Mouse (Mus musculus) hindbrain, embryonic 16.5 days (tissue): ENCODE results near the gene Pcsk5. TPM values are rescaled to one million over a fixed set of nuclear protein-coding genes. Genes with fewer than 3 reads are reported as not detected.

Source experiments
- ATAC-seq: fragments of 200-750 bp; cut with Nextera tagmentation; 2 replicates; pipeline ENCODE4 v1.8.0; 2017; ENCODE audit warnings: moderate TSS enrichment, moderate library complexity
- H3K27ac ChIP-seq: fragments of 300-500 bp; sonication (generic); 2 replicates; pipeline ENCODE4 v1.5.1; 2014; ENCODE audit warnings: low read depth, mild to moderate bottlenecking, control low read depth, low read length, moderate library complexity
- H3K27me3 ChIP-seq: fragments of 300-500 bp; sonication (generic); replicated peaks from 2 replicates; pipeline ENCODE4 v1.6.1; 2014; ENCODE audit warnings: low read length; ENCODE audit not compliant: control insufficient read depth, insufficient read depth
- H3K36me3 ChIP-seq: fragments of 300-500 bp; sonication (generic); 2 replicates; pipeline ENCODE4 v1.6.1; 2014; ENCODE audit warnings: mild to moderate bottlenecking, low read length, moderate library complexity, mixed read lengths; ENCODE audit not compliant: control insufficient read depth, insufficient read depth
- H3K4me1 ChIP-seq: fragments of 300-500 bp; sonication (generic); 2 replicates; pipeline ENCODE4 v1.6.1; 2014; ENCODE audit warnings: low read depth, low read length; ENCODE audit not compliant: control insufficient read depth, insufficient read depth
- H3K4me2 ChIP-seq: fragments of 300-500 bp; sonication (generic); 2 replicates; pipeline ENCODE4 v1.6.1; 2014; ENCODE audit warnings: mild to moderate bottlenecking, low read length, control low read depth, moderate library complexity
- H3K4me3 ChIP-seq: fragments of 300-500 bp; sonication (generic); 2 replicates; pipeline ENCODE4 v1.5.1; 2014; ENCODE audit warnings: mild to moderate bottlenecking, low read length, control low read depth, moderate library complexity
- H3K9ac ChIP-seq: fragments of 300-500 bp; sonication (generic); 2 replicates; pipeline ENCODE4 v1.6.1; 2014; ENCODE audit warnings: low read depth, mild to moderate bottlenecking, control low read depth, low read length, moderate library complexity
- H3K9me3 ChIP-seq: fragments of 300-500 bp; sonication (generic); 2 replicates; pipeline ENCODE4 v1.6.1; 2014; ENCODE audit warnings: mild to moderate bottlenecking, low read length, moderate library complexity; ENCODE audit not compliant: control insufficient read depth
- WGBS: fragments of 180-500 bp; shearing (Covaris S2); extraction: QIAGEN DNeasy Blood & Tissue Kit; methylation state at CpG from one replicate; pipeline ENCODE4 v1.1.7; 2014; 5-methylcytosine and 5-hydroxymethylcytosine counted together
- polyA plus RNA-seq: library from polyadenylated mRNA; unstranded; fragments of >200 nt; fragmentation: Nextera tagmentation; extraction: Ambion mirVana; gene quantifications from 2 replicates; pipeline ENCODE4 v1.2.1, GENCODE M21; 2015

Gene Pcsk5
- polyA plus RNA-seq, 1 experiment from 2014 or later, result 11.7 TPM

GRCm38 (mm10) chr19:17788617-17789317 lies 48.7 kb downstream of the Pcsk5 start:
- Histone ChIP-seq H3K9me3 (no peaks in the 10 kb centered on the region), H3K27me3 (no peaks in the 10 kb centered on the region), H3K9ac (no peak overlapping the region), H3K27ac (no peak overlapping the region), H3K4me3 (no peak overlapping the region), H3K4me1 (no peaks in the 10 kb centered on the region), H3K36me3 (no peaks in the 10 kb centered on the region; the same call in 1 of the 2 replicates), H3K4me2 (no peak overlapping the region)
- 93% methylated on average over 10 of the region's 10 CpGs for WGBS
- ATAC-seq, result no peak

GRCm38 (mm10) chr19:17786744-17787143 lies 50.7 kb downstream of the Pcsk5 start:
- no peak overlapping the region for H3K4me2 ChIP-seq
- no peak overlapping the region for H3K9ac ChIP-seq
- no peaks in the 10 kb centered on the region for H3K36me3 ChIP-seq
- H3K27ac ChIP-seq, result no peak overlapping the region
- no peaks in the 10 kb centered on the region for H3K27me3 ChIP-seq
- H3K9me3 ChIP-seq, result no peaks in the 10 kb centered on the region
- H3K4me3 ChIP-seq, result no peak overlapping the region
- ATAC-seq, result no peak
- no peaks in the 10 kb centered on the region for H3K4me1 ChIP-seq
- 84% methylated on average over 3 of the region's 3 CpGs for WGBS

GRCm38 (mm10) chr19:17784401-17785192 lies 52.8 kb downstream of the Pcsk5 start:
- 88% methylated on average over 2 of the region's 2 CpGs for WGBS
- H3K27ac ChIP-seq, result no peak overlapping the region
- no peak overlapping the region for H3K9ac ChIP-seq
- no peak overlapping the region for H3K4me2 ChIP-seq
- no peaks in the 10 kb centered on the region for H3K4me1 ChIP-seq
- H3K27me3 ChIP-seq, result no peaks in the 10 kb centered on the region
- ATAC-seq, result no peak
- no peaks in the 10 kb centered on the region for H3K36me3 ChIP-seq
- H3K4me3 ChIP-seq, result no peak overlapping the region
- no peaks in the 10 kb centered on the region for H3K9me3 ChIP-seq

- no peaks in the 10 kb centered on the region for H3K36me3 ChIP-seq
- 80% methylated on average over 2 of the region's 2 CpGs for WGBS
- H3K27me3 ChIP-seq, result no peaks in the 10 kb centered on the region
- no peak overlapping the region for H3K27ac ChIP-seq
- H3K4me2 ChIP-seq, result no peak overlapping the region
- no peaks in the 10 kb centered on the region for H3K4me1 ChIP-seq
- H3K9me3 ChIP-seq, result no peaks in the 10 kb centered on the region
- ATAC-seq, result no peak
- H3K9ac ChIP-seq, result no peak overlapping the region
- H3K4me3 ChIP-seq, result no peak overlapping the region
Measured at GRCm38 (mm10) chr19:17783231-17783630, 54.2 kb downstream of the Pcsk5 start.

GRCm38 (mm10) chr19:17781323-17781722 lies 56.1 kb downstream of the Pcsk5 start:
- Histone ChIP-seq H3K27me3 (no peaks in the 10 kb centered on the region), H3K9ac (no peak overlapping the region), H3K27ac (no peak overlapping the region), H3K36me3 (no peaks in the 10 kb centered on the region), H3K4me2 (no peak overlapping the region), H3K9me3 (no peaks in the 10 kb centered on the region), H3K4me3 (no peak overlapping the region), H3K4me1 (no peaks in the 10 kb centered on the region)
- ATAC-seq, result no peak
- 87% methylated on average over 4 of the region's 4 CpGs for WGBS

GRCm38 (mm10) chr19:17775943-17776342 lies 61.5 kb downstream of the Pcsk5 start:
- H3K27me3 ChIP-seq, result no peaks in the 10 kb centered on the region
- 81% methylated on average over 2 of the region's 2 CpGs for WGBS
- no peaks in the 10 kb centered on the region for H3K9me3 ChIP-seq
- H3K4me2 ChIP-seq, result no peak overlapping the region
- no peak overlapping the region for H3K4me3 ChIP-seq
- H3K36me3 ChIP-seq, result no peaks in the 10 kb centered on the region
- no peak overlapping the region for H3K27ac ChIP-seq
- H3K9ac ChIP-seq, result no peak overlapping the region
- no peak for ATAC-seq
- no peaks in the 10 kb centered on the region for H3K4me1 ChIP-seq

- no peak overlapping the region for H3K27ac ChIP-seq
- no peak overlapping the region for H3K4me3 ChIP-seq
- H3K4me1 ChIP-seq, result no peaks in the 10 kb centered on the region
- no peak overlapping the region for H3K4me2 ChIP-seq
- 78% methylated on average over 2 of the region's 2 CpGs for WGBS
- ATAC-seq, result no peak
- no peak overlapping the region for H3K9ac ChIP-seq
- no peaks in the 10 kb centered on the region for H3K36me3 ChIP-seq
- no peaks in the 10 kb centered on the region for H3K27me3 ChIP-seq
- no peaks in the 10 kb centered on the region for H3K9me3 ChIP-seq
Measured at GRCm38 (mm10) chr19:17775097-17775496, 62.3 kb downstream of the Pcsk5 start.

GRCm38 (mm10) chr19:17774061-17774460 lies 63.4 kb downstream of the Pcsk5 start:
- Histone ChIP-seq H3K4me2 (no peak overlapping the region), H3K9ac (no peak overlapping the region), H3K36me3 (no peaks in the 10 kb centered on the region), H3K4me3 (no peak overlapping the region), H3K4me1 (no peaks in the 10 kb centered on the region), H3K27ac (no peak overlapping the region), H3K9me3 (no peaks in the 10 kb centered on the region), H3K27me3 (no peaks in the 10 kb centered on the region)
- 72% methylated on average over 1 of the region's 1 CpGs for WGBS
- ATAC-seq, result no peak

- no peak overlapping the region for H3K4me3 ChIP-seq
- no peaks in the 10 kb centered on the region for H3K4me1 ChIP-seq
- H3K9me3 ChIP-seq, result no peaks in the 10 kb centered on the region
- H3K27ac ChIP-seq, result no peak overlapping the region; the same call in 1 of the 2 replicates
- H3K27me3 ChIP-seq, result no peaks in the 10 kb centered on the region
- H3K9ac ChIP-seq, result no peak overlapping the region
- no peak overlapping the region for H3K4me2 ChIP-seq
- no peaks in the 10 kb centered on the region for H3K36me3 ChIP-seq
- ATAC-seq, result peak; percentile 87
- WGBS, result 72% methylated on average over 5 of the region's 5 CpGs
Measured at GRCm38 (mm10) chr19:17769610-17770399, 67.6 kb downstream of the Pcsk5 start.
